Comparison of ENCODE assay signal across 29 mouse cellular contexts in the genomic region with DNA sequence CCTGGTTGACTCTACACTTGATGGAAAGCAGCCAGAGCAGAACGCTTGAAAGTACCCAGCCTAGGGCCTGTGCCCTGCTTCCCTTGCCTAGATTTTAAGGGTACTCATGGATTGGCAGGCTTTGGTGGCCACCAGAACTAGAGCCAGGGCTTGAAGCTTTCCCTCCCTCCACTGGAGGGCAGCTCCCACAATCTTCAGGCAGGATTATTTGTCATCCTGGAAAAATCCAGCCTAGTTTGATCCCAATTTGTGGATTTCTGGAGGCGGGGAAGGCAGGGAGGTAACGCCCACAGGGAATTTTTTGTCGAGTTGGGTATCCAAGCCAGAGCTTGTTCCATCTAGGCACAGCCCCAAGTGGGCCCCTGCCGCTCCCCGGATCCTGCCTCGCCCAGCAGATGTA. TPM values are rescaled to one million over a fixed set of nuclear protein-coding genes. Genes with fewer than 3 reads are reported as not detected.
A peak's percentile ranks its signal among the peaks of the same experiment; 100 is the strongest.
DNase-seq lines count a peak whose midpoint lies in the region; ATAC-seq and TF ChIP-seq lines count a peak whose summit lies in the region.
"Had no signal": no experiment of that assay in that cellular context is flagged by ENCODE, and none has a peak within 500 bp of the region (broad histone marks: within the 10 kb centered on the region; RNA-seq: fewer than 3 reads in every experiment).

No protein-coding gene starts in this region.

- H3K4me2 ChIP-seq in midbrain, postnatal 0 days (ENCODE audit: low read depth, low read length, poor library complexity, severe bottlenecking), result no peak overlapping the region
- H3K4me2 ChIP-seq in midbrain, embryonic 11.5 days, result no peak overlapping the region
- H3K4me2 ChIP-seq in forebrain, embryonic 15.5 days (replicated peaks), result no peak overlapping the region
- H3K4me2 ChIP-seq: embryonic facial prominence, embryonic 15.5 days; heart, embryonic 13.5 days; hindbrain, embryonic 15.5 days had no signal

- H3K9ac ChIP-seq in midbrain, postnatal 0 days (replicated peaks; ENCODE audit: low read length, poor library complexity, severe bottlenecking), result no peak overlapping the region
- H3K9ac ChIP-seq in midbrain, embryonic 11.5 days (ENCODE audit: low read length), result no peak overlapping the region
- no peak overlapping the region for H3K9ac ChIP-seq in forebrain, embryonic 15.5 days (replicated peaks)
- H3K9ac ChIP-seq: embryonic facial prominence, embryonic 15.5 days; heart, embryonic 13.5 days; hindbrain, embryonic 15.5 days had no signal

- H3K36me3 ChIP-seq in midbrain, postnatal 0 days (ENCODE audit: insufficient read depth, low read length), result no peaks in the 10 kb centered on the region
- H3K36me3 ChIP-seq in midbrain, embryonic 11.5 days (ENCODE audit: control insufficient read depth, insufficient read depth, low read length), result no peaks in the 10 kb centered on the region
- no peaks in the 10 kb centered on the region for H3K36me3 ChIP-seq in forebrain, embryonic 15.5 days
- H3K36me3 ChIP-seq: embryonic facial prominence, embryonic 15.5 days; forebrain, embryonic 10.5 days; heart, embryonic 13.5 days; hindbrain, embryonic 15.5 days had no signal

- no peak for ATAC-seq in midbrain, postnatal 0 days (ENCODE audit: low FRiP score)
- no peak for ATAC-seq in midbrain, embryonic 11.5 days (ENCODE audit: low FRiP score)
- ATAC-seq in forebrain, embryonic 15.5 days (replicated peaks), result no peak
- ATAC-seq: forebrain, embryonic 14.5 days; inflammation-experienced regulatory T-cells, adult 6 months had no signal

- H3K4me3 ChIP-seq in gastrocnemius, adult 2 months, result no peak overlapping the region
- no peak overlapping the region for H3K4me3 ChIP-seq in layer of hippocampus, adult 2 months
- no peak overlapping the region for H3K4me3 ChIP-seq in midbrain, postnatal 0 days (ENCODE audit: low read depth, low read length)
- H3K4me3 ChIP-seq in midbrain, embryonic 11.5 days (ENCODE audit: low read depth, low read length), result no peak overlapping the region
- no peak overlapping the region for H3K4me3 ChIP-seq in forebrain, embryonic 15.5 days
- H3K4me3 ChIP-seq: embryonic facial prominence, embryonic 15.5 days; erythroblast, embryonic 14.5 days; forebrain, embryonic 10.5 days; heart, embryonic 13.5 days; hindbrain, embryonic 15.5 days had no signal

- intact Hi-C loops in gastrocnemius, adult 2 months (cut with DNase I), result no loop called here
- intact Hi-C loops in gastrocnemius, postnatal 36 days (cut with DNase I), result no loop called here

- WGBS in midbrain, postnatal 0 days, result 78% methylated on average over 7 of the region's 7 CpGs
- WGBS in midbrain, embryonic 11.5 days, result 81% methylated on average over 7 of the region's 7 CpGs
- WGBS in forebrain, embryonic 15.5 days, result 72% methylated on average over 7 of the region's 7 CpGs

- TF ChIP-seq CTCF in gastrocnemius, adult 2 months (IDR thresholded peaks at IDR 0.05), result peak; percentile 16; the same call in 1 of the 2 replicates
- peak; percentile 57 for TF ChIP-seq CTCF in layer of hippocampus, adult 2 months (conservative IDR thresholded peaks at IDR 0.05)
- TF ChIP-seq CTCF in midbrain, postnatal 0 days (IDR thresholded peaks at IDR 0.05), result 0 out of 2 replicates have a peak, but pooled peaks have one; percentile 12

- 0 out of 2 replicates have a peak overlapping the region, but pooled peaks have one; percentile 4 for H3K27ac ChIP-seq in gastrocnemius, adult 2 months
- no peak overlapping the region for H3K27ac ChIP-seq in layer of hippocampus, adult 2 months
- no peak overlapping the region for H3K27ac ChIP-seq in midbrain, postnatal 0 days (ENCODE audit: low read depth, low read length)
- H3K27ac ChIP-seq in midbrain, embryonic 11.5 days (ENCODE audit: low read depth, low read length), result no peak overlapping the region
- H3K27ac ChIP-seq in forebrain, embryonic 15.5 days (replicated peaks), result no peak overlapping the region
- H3K27ac ChIP-seq: embryonic facial prominence, embryonic 15.5 days; forebrain, embryonic 10.5 days; heart, embryonic 13.5 days; hindbrain, embryonic 15.5 days had no signal

- no peaks in the 10 kb centered on the region for H3K9me3 ChIP-seq in midbrain, postnatal 0 days (ENCODE audit: low read length)
- no peaks in the 10 kb centered on the region for H3K9me3 ChIP-seq in midbrain, embryonic 11.5 days (ENCODE audit: control insufficient read depth, low read length)
- H3K9me3 ChIP-seq in forebrain, embryonic 15.5 days, result no peaks in the 10 kb centered on the region
- H3K9me3 ChIP-seq: embryonic facial prominence, embryonic 15.5 days; forebrain, embryonic 10.5 days; heart, embryonic 13.5 days; hindbrain, embryonic 15.5 days had no signal

- peaks cover 10% of the 10 kb centered on the region for H3K27me3 ChIP-seq in midbrain, postnatal 0 days (ENCODE audit: insufficient read depth, low read length)
- peaks cover 14% of the 10 kb centered on the region for H3K27me3 ChIP-seq in midbrain, embryonic 11.5 days (ENCODE audit: control insufficient read depth, insufficient read depth, low read length)
- peaks cover 11% of the 10 kb centered on the region; the same call in 1 of the 2 replicates for H3K27me3 ChIP-seq in forebrain, embryonic 15.5 days
- H3K27me3 ChIP-seq: CH12.LX had no signal

- no peaks in the 10 kb centered on the region for H3K4me1 ChIP-seq in midbrain, postnatal 0 days (ENCODE audit: insufficient read depth, low read length)
- H3K4me1 ChIP-seq in midbrain, embryonic 11.5 days (ENCODE audit: control insufficient read depth, insufficient read depth, low read length), result peaks cover 7% of the 10 kb centered on the region; the same call in 1 of the 2 replicates
- peaks cover 8% of the 10 kb centered on the region for H3K4me1 ChIP-seq in forebrain, embryonic 15.5 days

- no peak for DNase-seq in gastrocnemius, adult 2 months
- no peak for DNase-seq in gastrocnemius, postnatal 36 days
- DNase-seq in layer of hippocampus, adult 2 months (ENCODE audit: low spot score in 2 of 2), result no peak
- no peak for DNase-seq in layer of hippocampus, postnatal 25 days (ENCODE audit: extremely low spot score in 1 of 2, low spot score in 1 of 2)
- no peak for DNase-seq in midbrain, postnatal 0 days (ENCODE audit: low spot score)
- DNase-seq in midbrain, embryonic 11.5 days (ENCODE audit: low spot score, missing footprints), result no peak
- DNase-seq in adipocyte (ENCODE audit: low spot score), result peak; percentile 6
- DNase-seq: adrenal gland, postnatal 10 days; cerebellum, adult 11 months; cerebellum, adult 8-10 months; cerebellum, postnatal 14 days; embryo, embryonic 11 days; gastrocnemius, postnatal 25 days; heart, postnatal 36 days had no signal

RNA-seq across cellular contexts. Expression of a gene that starts 1.9 kb away (rescaled TPM):
- total RNA-seq in gastrocnemius, adult 2 months (2021), result under 1 TPM in 1 of 2 experiments, not detected in 1; 0.39 TPM
- under 1 TPM; 0.25 to 0.38 TPM for total RNA-seq in gastrocnemius, postnatal 36 days (2021)
- under 1 TPM; 0.20 to 0.67 TPM for total RNA-seq in layer of hippocampus, adult 2 months (2021)
- under 1 TPM in 1 of 2 experiments, not detected in 1; 0.31 TPM for total RNA-seq in layer of hippocampus, postnatal 25 days (2021)
- total RNA-seq in midbrain, postnatal 0 days (2014; rRNA removed), result 0.66 and 2.5 TPM in 2 replicates
- polyA plus RNA-seq in midbrain, postnatal 0 days (2015; fragmentation: Nextera tagmentation; extraction: Ambion mirVana), result 0.53 and 0.98 TPM in 2 replicates
- polyA plus RNA-seq in midbrain, embryonic 11.5 days (2014; fragmentation: Nextera tagmentation; extraction: Ambion mirVana), result 0.72 TPM in 1 of 2 replicates, not detected in the other
- 0.23 and 0.31 TPM in 2 replicates for polyA plus RNA-seq in forebrain, embryonic 15.5 days (2015; fragmentation: Nextera tagmentation; extraction: Ambion mirVana)
- total RNA-seq: common myeloid progenitor, adult 5-6 weeks had no signal
- polyA plus RNA-seq: erythroblast, embryonic 14.5 days; forebrain, embryonic 14.5 days; inflammation-experienced regulatory T-cells, adult 6 months had no signal

RNA-seq across cellular contexts. Expression of a gene that starts 13.7 kb away (rescaled TPM):
- under 1 TPM; 0.38 to 0.39 TPM for total RNA-seq in gastrocnemius, adult 2 months (2021)
- 1 to 10 TPM; 1.0 to 1.1 TPM for total RNA-seq in gastrocnemius, postnatal 36 days (2021)
- total RNA-seq in layer of hippocampus, adult 2 months (2021), result 1 to 10 TPM; 1.6 to 2.3 TPM
- total RNA-seq in layer of hippocampus, postnatal 25 days (2021), result 1 to 10 TPM; 1.4 to 2.1 TPM
- 2.4 and 3.8 TPM in 2 replicates for total RNA-seq in midbrain, postnatal 0 days (2014; rRNA removed)
- polyA plus RNA-seq in midbrain, postnatal 0 days (2015; fragmentation: Nextera tagmentation; extraction: Ambion mirVana), result 1.8 and 2.2 TPM in 2 replicates
- polyA plus RNA-seq in midbrain, embryonic 11.5 days (2014; fragmentation: Nextera tagmentation; extraction: Ambion mirVana), result 2.0 and 2.1 TPM in 2 replicates
- polyA plus RNA-seq in forebrain, embryonic 15.5 days (2015; fragmentation: Nextera tagmentation; extraction: Ambion mirVana), result 1.4 and 2.4 TPM in 2 replicates

RNA-seq across cellular contexts. Expression of a gene that starts 21.9 kb away (rescaled TPM):
- 10 to 100 TPM; 11.9 to 12.1 TPM for total RNA-seq in gastrocnemius, adult 2 months (2021)
- total RNA-seq in gastrocnemius, postnatal 36 days (2021), result 10 to 100 TPM; 10.4 to 10.9 TPM
- 10 to 100 TPM; 55.4 to 57.8 TPM for total RNA-seq in layer of hippocampus, adult 2 months (2021)
- total RNA-seq in layer of hippocampus, postnatal 25 days (2021), result 10 to 100 TPM; 55.6 to 55.9 TPM
- 62.8 and 75.6 TPM in 2 replicates for total RNA-seq in midbrain, postnatal 0 days (2014; rRNA removed)
- polyA plus RNA-seq in midbrain, postnatal 0 days (2015; fragmentation: Nextera tagmentation; extraction: Ambion mirVana), result 69.9 and 70.0 TPM in 2 replicates
- polyA plus RNA-seq in midbrain, embryonic 11.5 days (2014; fragmentation: Nextera tagmentation; extraction: Ambion mirVana), result 44.4 and 57.2 TPM in 2 replicates
- 53.1 and 54.4 TPM in 2 replicates for polyA plus RNA-seq in forebrain, embryonic 15.5 days (2015; fragmentation: Nextera tagmentation; extraction: Ambion mirVana)

RNA-seq across cellular contexts. Expression of a gene that starts 23.3 kb away (rescaled TPM):
- not detected for total RNA-seq in gastrocnemius, adult 2 months (2021)
- total RNA-seq in gastrocnemius, postnatal 36 days (2021), result not detected
- not detected for total RNA-seq in layer of hippocampus, adult 2 months (2021)
- total RNA-seq in layer of hippocampus, postnatal 25 days (2021), result not detected
- total RNA-seq in midbrain, postnatal 0 days (2014; rRNA removed), result not detected in 2 replicates
- polyA plus RNA-seq in midbrain, postnatal 0 days (2015; fragmentation: Nextera tagmentation; extraction: Ambion mirVana), result not detected in 2 replicates
- polyA plus RNA-seq in midbrain, embryonic 11.5 days (2014; fragmentation: Nextera tagmentation; extraction: Ambion mirVana), result 0.47 and 0.52 TPM in 2 replicates
- 0.24 and 0.41 TPM in 2 replicates for polyA plus RNA-seq in forebrain, embryonic 15.5 days (2015; fragmentation: Nextera tagmentation; extraction: Ambion mirVana)
- total RNA-seq: CH12.LX; common myeloid progenitor, adult 5-6 weeks; gastrocnemius, adult 18-20 months; gastrocnemius, postnatal 25 days had no signal
- polyA plus RNA-seq: brain, embryonic 14.5 days; embryonic facial prominence, embryonic 11.5 days; embryonic facial prominence, embryonic 15.5 days; erythroblast, embryonic 14.5 days; forebrain, embryonic 14.5 days; frontal cortex, adult 2 months; heart, postnatal 0 days had no signal

RNA-seq across cellular contexts. Expression of a gene that starts 47.6 kb away (rescaled TPM):
- 10 to 100 TPM; 37.6 to 40.9 TPM for total RNA-seq in gastrocnemius, adult 2 months (2021)
- total RNA-seq in gastrocnemius, postnatal 36 days (2021), result 10 to 100 TPM; 35.0 to 44.5 TPM
- total RNA-seq in layer of hippocampus, adult 2 months (2021), result 100 to 1,000 TPM; 137 to 148 TPM
- total RNA-seq in layer of hippocampus, postnatal 25 days (2021), result 100 to 1,000 TPM; 141 to 152 TPM
- 218 and 250 TPM in 2 replicates for total RNA-seq in midbrain, postnatal 0 days (2014; rRNA removed)
- polyA plus RNA-seq in midbrain, postnatal 0 days (2015; fragmentation: Nextera tagmentation; extraction: Ambion mirVana), result 33.8 and 34.4 TPM in 2 replicates
- 83.6 and 85.0 TPM in 2 replicates for polyA plus RNA-seq in midbrain, embryonic 11.5 days (2014; fragmentation: Nextera tagmentation; extraction: Ambion mirVana)
- 30.3 and 31.6 TPM in 2 replicates for polyA plus RNA-seq in forebrain, embryonic 15.5 days (2015; fragmentation: Nextera tagmentation; extraction: Ambion mirVana)
